Mouse (Mus musculus) forelimb bud, embryonic 11.5 days (tissue): ENCODE measurements around the gene Nr5a1.

ENCODE experiments used
- DNase-seq: peaks from one replicate; pipeline ENCODE4 v3.0.0-alpha.2; 2012; ENCODE audit warnings: low read depth, low spot score

Gene Nr5a1

DNA sequence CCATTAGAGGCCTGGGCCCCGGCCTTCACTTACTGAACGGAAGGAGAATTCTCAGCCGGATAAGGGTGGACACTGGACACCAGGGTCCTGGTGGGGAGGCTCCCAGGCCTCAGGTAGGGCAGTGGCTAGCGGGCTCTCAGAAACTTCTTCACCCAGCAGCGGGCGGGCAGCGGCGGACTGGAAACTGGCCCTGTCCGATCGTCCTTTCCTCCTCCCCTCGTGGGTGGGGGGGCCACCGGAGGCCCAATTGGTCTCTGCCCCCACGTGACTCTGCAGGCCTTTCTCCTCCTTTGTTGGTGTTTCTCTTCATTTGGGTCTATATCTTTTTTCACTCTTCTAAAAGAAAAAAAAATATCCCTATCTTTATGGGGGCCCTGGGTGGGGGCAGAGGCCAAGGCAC is at the start of gene Nr5a1:
Gene Nr5a1 (minus strand): TSS at position 219 of the 400 bp plus-strand sequence.
- DNase-seq, result no peak

DNA sequence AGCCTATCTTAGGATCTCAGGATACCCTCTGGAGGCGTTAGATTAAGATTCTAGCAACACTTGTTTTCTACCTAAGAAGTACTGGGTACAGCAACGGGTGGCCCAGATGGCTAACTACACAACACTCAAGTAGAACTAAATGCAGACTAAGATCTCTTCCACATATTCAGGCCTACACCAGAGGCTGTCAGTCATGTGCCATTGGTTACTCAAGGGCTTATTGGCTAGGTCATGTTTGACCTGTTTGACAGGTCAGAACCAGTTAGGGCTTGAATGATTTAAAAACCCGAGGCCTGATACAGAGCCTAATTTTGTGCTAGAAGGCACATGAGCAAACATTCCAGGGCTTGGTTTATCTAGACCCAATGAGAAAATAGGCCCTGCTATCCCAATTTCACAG is 25.5 kb upstream of the Nr5a1 start:
- DNase-seq, result no peak

DNA sequence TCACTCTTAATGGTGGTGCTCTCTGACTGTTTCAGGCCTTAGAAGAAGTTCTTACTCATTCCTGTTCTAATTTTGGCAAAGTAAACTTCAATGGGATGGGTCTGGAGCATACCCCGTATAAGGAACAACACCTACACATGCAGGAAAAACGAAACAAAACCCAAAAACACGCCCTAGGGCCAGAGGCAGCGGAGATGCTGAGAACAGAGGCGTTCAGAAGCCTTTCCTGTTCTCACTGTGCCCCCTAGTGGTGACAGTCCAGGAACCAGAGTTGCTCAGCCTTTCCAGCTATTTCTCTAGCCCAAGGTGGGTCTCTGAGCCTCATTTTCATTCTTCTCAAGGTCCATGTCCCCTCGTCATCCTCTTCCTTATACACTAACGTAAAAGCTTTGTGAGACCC is 25.1 kb upstream of the Nr5a1 start:
- DNase-seq, result peak; percentile 82

DNA sequence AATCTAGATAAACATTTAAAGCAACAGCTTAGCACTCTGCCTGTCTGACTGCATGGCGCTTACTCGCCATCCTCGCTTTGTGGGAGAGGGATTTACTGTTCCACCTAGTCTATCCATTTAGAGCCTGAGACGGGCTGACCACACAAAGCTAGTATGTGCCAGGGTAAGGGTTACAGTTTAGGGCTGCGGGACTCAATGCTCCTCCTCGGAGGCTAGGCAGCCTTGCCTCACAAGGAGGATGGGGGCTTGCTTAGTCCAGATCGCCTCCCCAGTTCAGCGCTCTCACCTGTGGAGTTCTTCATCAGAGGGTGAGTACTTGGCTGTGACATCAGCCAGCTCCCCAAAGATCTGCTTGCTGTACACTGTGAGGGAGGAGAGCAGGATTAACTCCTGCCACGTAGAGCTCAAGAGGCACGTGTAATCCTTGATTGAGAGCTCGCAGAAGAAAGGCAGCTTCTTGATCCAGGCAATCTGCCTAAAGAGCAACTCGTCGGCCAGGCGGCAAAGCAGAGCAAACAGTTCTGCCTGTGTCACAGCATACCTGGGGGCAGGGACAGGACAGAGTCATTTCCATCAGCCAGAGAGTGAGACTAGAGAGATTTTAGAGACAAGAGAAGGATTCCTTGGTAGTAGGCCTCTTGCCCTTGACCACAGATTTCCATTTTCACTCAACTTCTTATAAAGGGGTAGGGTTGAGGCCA is 24.4 kb upstream of the Nr5a1 start:
- no peak for DNase-seq

DNA sequence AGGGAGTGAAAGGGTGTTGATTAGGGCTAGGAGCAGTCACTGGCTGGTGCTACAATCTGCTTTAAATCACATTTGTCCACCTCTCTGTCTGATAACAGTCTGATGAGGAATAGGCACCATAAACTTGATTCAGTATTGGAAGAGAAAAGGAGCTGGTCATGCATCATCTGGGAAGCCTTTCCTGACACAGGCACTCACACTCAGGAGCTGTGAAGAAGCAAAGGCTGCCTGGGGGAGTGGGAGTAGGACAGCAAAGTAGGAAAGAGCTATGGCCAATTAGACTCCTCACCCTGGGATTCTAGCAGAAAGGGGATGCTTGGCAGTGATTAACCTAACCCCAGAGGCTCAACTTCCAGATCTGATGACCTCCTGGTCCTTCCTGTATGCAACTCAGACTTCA is 21.4 kb upstream of the Nr5a1 start:
- no peak for DNase-seq

DNA sequence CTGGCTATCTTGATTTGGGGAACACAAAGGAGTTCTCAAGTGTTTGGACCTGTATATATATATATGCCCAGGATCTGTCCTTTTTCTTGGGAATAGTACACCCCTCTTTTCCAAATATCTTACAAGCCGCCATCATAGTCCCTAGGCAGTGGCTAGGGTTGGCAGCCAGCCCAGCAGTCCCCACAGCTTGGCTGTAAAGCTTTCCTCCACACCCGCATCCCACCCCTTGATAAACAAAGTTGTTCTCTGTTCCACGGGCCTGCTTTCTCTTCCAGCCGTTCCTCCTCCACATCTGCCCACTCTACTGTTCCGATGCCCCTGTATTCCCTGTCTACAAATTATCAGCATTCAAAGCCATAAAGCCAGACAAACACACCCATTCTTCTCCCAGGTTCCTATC is 20.4 kb upstream of the Nr5a1 start:
- no peak for DNase-seq

DNA sequence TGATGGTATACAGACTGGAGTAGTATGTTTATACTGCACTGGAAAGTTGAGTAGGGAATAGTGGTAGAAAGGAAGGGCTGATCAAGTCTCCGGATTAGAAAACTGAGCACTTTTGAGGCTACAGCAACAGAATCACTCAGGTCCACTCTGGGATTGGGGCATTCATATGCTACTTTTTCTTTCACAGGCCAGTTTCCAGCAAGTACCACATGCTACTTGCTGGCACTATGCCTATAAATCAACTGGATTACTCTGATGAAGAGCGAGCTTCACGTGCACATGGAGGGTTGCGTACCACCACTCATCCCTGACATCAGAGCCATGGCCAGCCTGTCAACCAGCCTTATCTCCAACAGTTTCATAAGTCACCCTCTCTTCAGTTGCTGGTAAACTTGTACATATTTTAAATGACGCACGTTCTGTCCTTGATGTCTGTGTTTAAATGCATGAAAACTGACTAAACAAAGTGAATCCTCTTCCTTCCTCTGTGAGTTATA is 16.0 kb upstream of the Nr5a1 start:
- DNase-seq, result no peak

DNA sequence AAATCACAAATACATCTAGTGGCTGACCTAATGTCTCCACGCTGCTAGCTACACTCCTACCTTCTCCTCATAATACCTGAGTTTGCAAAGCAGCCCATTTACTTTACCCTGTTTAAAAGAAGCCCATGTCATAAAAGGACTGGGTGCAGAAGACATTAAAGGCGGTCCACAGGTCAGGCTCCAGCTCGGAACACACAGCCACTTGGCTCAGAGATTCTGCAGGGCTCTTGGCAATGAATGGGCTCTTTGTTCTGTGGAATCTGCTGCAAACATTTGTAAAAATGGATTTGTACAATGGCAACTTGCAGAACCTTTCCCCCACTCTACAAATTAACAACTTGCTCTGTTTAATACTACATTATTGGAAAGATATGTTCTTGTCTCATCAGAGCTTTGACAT is 11.1 kb upstream of the Nr5a1 start:
- peak; percentile 40 for DNase-seq

DNA sequence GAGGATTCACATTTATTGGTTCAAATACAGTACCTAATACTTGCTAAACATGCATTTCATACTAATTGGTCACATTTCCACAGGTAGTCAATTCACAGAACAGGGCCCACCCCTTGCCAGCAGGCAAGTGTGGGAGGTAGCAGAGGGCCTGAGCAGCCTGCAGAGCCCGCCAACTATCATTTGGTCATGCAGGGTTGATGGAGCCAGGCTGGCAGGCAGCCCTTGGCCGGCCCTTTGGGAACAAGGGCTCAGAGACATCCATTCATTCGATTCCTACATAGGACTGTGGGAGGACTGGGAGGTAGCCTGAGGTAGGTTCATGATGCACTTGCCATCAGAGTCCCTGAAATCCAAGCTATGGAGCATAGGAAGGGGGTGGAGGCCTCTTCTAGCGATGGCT is 9.0 kb upstream of the Nr5a1 start:
- DNase-seq, result no peak

DNA sequence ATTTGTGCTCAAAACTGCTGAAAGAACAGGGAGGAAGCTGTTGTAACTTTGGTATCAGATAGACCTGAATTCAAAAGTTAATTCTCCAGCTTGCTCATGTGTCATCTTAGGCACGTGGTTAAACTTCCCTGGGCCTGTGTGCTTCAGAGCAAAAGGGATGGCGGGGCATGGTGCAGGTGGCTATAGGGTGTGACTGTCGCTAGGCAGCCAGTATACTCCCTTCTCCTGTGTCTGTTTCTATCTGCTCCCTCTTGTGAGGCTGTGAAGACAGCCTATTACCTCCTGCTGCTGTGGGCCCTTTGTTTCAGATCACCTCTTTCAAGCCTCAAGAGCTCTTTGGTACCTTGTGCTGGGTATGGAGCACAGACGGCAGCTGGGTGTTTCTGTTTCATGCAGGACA is 7.7 kb upstream of the Nr5a1 start:
- DNase-seq, result no peak

DNA sequence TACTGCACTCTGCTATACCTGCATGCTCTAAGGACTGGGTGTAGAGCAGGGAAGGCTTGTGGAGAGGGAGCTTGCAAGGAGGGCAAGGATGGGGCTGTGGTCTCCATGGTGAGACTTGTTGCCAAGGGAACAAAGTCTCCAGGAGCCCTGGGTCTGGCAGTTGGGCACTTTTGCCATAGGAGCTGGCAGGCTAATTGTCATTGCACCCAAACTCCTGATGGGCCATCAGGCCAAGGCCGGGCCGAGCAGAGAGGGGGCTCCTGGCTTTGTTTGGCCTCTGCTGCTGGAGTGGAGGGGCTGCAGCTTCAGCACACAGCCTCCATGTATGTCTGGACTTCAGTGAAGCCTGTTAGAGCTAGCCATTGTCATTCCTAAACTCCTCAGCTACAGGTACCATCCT is 6.3 kb upstream of the Nr5a1 start:
- DNase-seq, result no peak

DNA sequence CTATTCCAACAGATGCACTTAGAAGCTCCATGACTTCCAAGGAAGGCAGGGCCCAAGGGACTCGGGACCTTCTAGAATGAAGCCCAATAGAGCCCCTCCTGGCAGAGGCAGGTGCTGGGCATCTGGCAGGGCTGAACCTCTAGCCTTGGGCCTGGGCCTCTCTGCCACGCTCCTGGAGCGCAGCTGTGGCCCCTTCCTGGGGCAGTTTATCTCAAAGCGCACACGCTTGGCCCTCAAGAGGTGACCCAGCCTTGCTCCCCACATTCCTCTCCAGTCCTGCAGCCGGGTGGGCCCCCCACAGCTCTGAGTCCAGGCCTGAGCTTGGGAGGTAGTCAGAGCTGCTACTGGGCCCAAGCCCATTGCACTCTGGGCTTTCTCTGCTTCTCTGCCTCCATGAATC is 5.0 kb upstream of the Nr5a1 start:
- DNase-seq, result no peak

DNA sequence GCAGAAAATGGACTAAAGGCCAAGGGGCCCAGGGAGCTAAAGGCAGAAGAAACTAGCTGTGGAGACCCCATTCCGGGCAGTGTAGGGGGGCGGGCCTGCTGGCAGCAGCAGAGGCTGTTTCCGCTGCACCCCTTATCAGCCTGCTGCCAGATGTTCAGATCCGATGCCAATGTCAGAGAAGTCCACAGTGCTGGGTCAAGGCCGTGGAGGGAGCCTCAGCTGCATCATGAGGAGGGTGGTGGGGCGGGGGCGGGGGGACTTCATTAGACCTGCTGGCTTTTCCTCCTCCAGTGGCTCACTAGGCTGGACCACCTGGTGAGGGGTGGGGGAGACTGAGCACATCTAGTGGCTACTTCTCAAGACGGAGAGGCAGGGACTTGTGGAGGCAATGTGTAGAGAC is 4.3 kb upstream of the Nr5a1 start:
- DNase-seq, result no peak

DNA sequence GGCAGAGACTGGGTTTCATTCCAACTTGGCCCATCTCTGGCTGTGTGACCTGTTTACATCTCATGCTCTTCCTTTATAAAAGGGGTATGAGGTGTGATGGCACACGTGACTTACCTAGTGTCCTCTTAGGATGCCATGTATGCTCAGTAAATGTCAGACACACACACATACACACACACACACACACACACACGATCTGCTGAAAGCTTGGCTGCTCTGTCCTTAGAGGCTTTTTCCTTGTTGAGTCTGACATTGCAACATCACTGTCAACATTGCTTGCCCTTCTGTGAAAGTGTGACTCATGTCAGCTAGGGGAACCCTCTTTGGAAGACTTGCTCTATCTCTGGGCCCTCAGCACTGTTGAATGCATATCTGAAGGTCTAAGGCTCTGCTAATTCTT is 3.1 kb upstream of the Nr5a1 start:
- DNase-seq, result no peak

DNA sequence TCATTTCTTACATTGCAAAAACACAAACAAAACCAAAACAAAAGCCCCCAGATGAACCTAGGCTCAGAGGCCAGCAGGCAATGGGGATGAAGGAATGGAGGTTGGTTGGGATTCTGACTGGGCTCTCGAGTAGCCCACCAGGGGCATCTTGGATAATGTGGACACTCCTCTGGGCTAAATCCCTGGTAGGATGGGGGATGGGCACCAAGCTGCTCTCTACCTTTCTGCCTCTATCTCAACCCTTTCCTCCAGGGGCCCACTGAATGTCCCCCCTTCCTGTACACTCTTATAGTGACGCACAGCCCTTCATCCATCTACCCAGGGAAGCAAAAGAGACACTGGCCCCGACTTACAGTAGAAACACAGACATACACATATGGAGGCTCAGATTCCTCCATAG is 746 bp downstream of the Nr5a1 start:
- no peak for DNase-seq

DNA sequence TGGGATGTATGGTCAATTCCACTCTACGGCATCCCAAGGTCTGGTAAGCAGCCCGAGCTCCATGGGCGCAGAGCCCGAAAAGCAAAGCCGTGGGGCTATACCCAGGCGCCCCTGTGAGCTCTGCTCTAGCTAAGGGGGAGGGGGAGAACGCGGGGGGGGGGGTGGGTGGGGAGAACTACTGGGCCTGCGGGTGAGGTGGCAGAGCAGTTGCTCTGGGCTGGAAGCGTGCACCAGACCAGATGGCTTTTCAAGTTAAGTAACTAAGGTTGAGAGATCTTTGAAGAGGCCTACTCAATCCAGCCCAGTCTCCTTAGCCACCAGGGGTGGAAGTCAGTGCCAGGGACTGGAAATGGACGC is 1.6 kb downstream of the Nr5a1 start:
- no peak for DNase-seq

DNA sequence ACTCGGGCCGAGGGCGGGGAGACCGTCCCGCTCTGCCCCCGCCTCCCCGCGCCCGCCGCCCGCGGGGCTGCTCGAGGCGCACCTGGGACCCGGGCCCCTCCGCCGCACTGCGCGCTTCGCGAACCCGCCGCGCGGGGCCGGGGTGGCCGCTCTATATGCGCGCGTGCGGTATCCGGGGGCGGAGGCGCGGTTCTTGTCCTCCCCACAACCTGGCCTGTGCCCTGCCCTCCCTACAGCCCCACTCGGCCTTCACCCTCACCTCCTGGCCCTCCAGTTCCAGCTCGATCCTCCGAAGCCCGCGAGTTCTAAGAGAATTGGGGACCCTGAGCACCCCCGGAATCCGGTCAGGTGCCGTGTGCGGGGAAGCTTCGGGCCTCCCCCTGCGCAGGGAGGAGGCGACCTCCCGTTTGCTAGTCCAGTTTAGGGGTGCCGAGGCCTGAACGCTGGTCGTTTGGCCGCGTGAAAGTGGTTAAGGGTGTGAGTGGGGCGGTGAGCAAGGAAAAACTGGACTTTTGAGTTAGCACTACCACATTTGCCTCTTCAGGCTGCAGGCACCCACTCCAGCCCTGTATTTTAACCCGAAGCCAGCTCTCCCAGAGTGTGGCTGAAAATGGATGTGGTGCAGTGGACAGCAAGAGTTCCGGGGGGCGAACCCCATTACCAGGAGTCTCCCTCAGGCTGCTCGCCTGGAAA is 2.1 kb downstream of the Nr5a1 start:
- DNase-seq, result no peak

DNA sequence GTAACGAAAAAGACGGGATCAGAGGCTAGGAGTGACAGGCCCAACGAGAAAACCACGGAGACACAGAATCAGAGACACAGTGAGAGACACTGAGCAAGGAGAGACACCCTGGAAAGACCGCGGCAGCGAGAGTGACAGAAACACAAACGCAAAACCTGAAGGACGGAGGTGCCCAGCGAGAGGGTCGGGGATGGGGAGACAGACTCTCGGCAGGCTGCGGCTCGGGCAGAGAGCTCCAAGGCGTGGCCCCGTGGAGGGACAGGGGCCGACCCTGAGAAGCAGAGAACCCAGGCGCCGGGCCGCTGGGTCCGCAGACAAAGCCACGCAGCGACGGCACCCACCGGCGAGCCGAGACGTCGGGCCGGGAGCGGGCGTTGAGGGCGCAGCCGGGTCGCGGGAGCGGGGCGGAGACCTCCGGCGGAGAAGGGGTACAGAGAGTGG is 2.9 kb downstream of the Nr5a1 start:
- no peak for DNase-seq

DNA sequence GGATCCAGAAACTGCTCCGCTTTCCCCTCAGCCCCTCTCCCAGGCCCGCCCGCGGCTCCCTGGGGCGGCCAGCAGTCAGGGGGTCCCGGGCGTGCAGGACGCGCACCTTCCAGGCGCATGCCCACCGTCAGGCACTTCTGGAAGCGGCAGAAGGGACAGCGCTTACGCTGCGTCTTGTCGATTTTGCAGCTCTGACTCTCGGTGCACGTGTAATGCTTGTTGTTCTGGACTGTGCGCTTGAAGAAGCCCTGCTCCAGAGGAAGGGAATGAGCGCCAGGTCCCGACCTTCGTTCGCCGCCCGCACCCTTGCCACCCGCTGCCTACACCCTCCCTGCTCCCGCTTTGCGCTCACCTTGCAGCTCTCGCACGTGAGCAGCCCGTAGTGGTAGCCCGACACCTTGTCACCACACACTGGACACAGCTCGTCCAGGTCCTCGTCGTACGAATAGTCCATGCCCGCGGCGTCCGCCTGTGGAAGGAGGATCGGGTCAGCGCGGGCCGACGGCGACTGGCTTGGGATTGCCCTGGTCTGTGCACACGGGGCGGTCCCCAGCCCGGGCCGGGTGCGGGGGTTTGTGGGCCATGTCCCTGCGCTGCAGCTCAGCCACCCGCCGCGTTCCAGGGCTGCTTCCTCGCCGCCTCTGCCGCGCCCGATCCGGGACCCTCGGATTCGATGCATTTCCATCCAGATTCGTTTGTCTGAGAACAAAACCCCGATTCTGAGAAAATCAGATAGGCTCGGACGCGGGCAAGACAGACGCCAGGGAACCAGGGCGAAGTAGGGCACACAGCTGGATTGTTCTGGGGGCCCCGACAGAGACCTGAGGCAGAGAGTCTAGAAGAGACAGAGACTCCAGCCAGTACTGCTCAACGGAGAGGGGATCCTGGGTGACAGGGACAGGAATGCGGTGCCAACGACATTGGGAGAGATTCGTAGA is 3.8 kb downstream of the Nr5a1 start:
- no peak for DNase-seq

DNA sequence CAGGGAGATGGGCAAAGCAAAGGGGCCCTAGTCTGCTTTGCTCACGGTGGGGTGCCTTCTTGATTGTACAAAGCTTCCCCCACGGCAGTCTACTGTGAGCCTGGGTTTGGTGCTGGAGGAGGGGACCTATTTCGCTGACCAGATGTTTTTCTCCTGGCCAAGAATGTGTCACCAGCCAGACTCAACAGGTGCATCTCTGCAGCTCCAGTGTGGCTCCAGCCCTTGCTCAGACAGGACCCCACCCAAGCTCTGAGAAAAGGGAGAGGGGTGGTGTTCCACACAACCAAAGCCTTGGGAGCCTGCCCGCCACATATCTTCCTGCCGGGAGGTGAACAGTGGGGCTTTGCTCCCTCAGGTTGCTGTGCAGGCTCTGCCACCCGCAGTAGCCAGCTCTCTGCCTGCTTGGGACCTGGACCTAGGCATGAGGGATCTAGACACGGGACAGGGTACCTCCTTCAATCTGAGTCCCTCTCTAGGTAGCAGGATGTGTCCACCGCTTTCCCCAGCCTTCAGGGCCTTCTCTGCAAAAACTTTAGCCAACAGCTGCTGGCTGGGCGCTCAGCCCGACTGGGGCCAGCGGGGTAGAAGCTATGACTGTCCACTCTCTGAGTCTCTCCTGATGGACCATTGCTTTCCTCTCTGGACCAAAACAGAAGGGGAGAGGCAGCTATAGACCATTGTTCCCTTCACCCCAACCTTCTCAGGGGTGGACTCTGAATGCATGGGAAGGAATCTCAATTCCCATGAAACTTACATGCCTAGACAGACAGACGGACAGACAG is 5.2 kb downstream of the Nr5a1 start:
- DNase-seq, result no peak

DNA sequence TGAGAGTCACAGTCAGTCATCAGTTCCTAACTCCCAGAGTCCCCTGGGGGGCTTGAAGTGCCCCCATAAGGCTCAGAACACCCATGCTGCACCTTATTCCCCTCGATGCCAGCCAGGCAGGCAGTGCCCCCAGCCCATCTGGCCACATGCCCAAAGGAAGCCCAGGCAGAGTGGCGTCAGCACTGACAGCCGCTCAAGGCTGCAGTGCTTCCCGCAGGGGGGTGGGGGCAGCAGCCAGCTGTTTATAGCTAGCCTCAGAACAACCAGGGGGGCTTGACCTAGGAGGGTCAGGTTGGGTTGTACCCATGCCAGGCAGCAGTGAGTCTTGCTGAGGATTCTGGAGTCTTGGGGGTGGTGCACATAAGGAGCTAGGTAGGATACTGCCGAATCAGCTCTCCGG is 7.7 kb downstream of the Nr5a1 start:
- DNase-seq, result no peak

DNA sequence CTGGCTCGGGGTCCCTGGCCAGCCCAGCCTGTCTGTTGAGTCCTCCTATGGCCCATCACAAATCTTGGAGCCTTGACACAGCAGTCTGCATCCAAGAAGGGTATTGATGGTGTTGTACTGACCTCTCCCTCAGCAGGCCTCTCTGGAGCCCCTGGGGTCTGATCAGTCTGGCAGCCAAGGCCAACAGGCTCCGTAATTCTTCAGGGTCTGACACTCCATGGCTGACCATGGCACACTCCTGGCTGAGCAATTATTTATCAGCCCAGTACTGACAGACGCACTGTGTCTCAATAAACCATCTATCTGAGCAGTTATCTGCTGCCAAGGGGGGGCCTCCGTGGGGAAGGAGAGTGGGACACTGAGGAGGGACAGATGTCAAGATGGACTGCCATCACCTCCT is 9.3 kb downstream of the Nr5a1 start:
- no peak for DNase-seq
